Mouse (Mus musculus) heart, embryonic 14.5 days (tissue): ENCODE results near the gene Ubald1. TPM values are rescaled to one million over a fixed set of nuclear protein-coding genes. Genes with fewer than 3 reads are reported as not detected.

Source experiments
- ATAC-seq: fragments of 200-750 bp; cut with Nextera tagmentation; 2 replicates; pipeline ENCODE4 v1.8.0; 2017; ENCODE audit warnings: low read depth, moderate TSS enrichment; ENCODE audit not compliant: insufficient number of reproducible peaks, insufficient read depth, low FRiP score
- H3K27ac ChIP-seq, 2 experiments: fragments of 200-500 bp in 1 of 2; fragments of 300-500 bp in 1 of 2; sonication (generic) in 1 of 2; replicated peaks in 1 of 2; 2 replicates each; pipeline ENCODE4 v1.5.1; 2012 to 2014; ENCODE audit warnings: low read depth in 2 of 2, low read length in 2 of 2, control low read depth in 1 of 2, mild to moderate bottlenecking in 1 of 2, mixed read lengths in 1 of 2; ENCODE audit not compliant: control insufficient read depth in 1 of 2, insufficient read depth in 1 of 2
- H3K27me3 ChIP-seq: fragments of 300-500 bp; sonication (generic); 2 replicates; pipeline ENCODE4 v1.6.1; 2014; ENCODE audit warnings: mild to moderate bottlenecking, low read length, control low read depth; ENCODE audit not compliant: control insufficient read depth, insufficient read depth
- H3K36me3 ChIP-seq: fragments of 300-500 bp; sonication (generic); 2 replicates; pipeline ENCODE4 v1.6.1; 2014; ENCODE audit warnings: mild to moderate bottlenecking, control low read depth, low read length, mixed read lengths; ENCODE audit not compliant: control insufficient read depth, insufficient read depth
- H3K4me1 ChIP-seq, 2 experiments: fragments of 200-500 bp in 1 of 2; fragments of 300-500 bp in 1 of 2; sonication (generic) in 1 of 2; 2 replicates each; pipeline ENCODE4 v1.6.1; 2012 to 2014; ENCODE audit warnings: low read length in 2 of 2, control low read depth in 1 of 2, mixed read lengths in 1 of 2; ENCODE audit not compliant: control insufficient read depth in 2 of 2, insufficient read depth in 2 of 2
- H3K4me2 ChIP-seq: fragments of 300-500 bp; sonication (generic); 2 replicates; pipeline ENCODE4 v1.6.1; 2014; ENCODE audit warnings: mild to moderate bottlenecking, low read length
- H3K4me3 ChIP-seq, 2 experiments: fragments of 200-500 bp in 1 of 2; fragments of 300-500 bp in 1 of 2; sonication (generic) in 1 of 2; 2 replicates each; pipeline ENCODE4 v1.5.1; 2012 to 2014; ENCODE audit warnings: low read length in 2 of 2, mild to moderate bottlenecking in 2 of 2, control low read depth in 1 of 2, low read depth in 1 of 2, moderate library complexity in 1 of 2; ENCODE audit not compliant: control insufficient read depth in 1 of 2, insufficient read depth in 1 of 2
- H3K9ac ChIP-seq: fragments of 300-500 bp; sonication (generic); 2 replicates; pipeline ENCODE4 v1.6.1; 2014; ENCODE audit warnings: mild to moderate bottlenecking, low read length
- H3K9me3 ChIP-seq: fragments of 300-500 bp; sonication (generic); 2 replicates; pipeline ENCODE4 v1.6.1; 2016; ENCODE audit warnings: low read length, control low read depth; ENCODE audit not compliant: control insufficient read depth
- WGBS: fragments of 180-500 bp; shearing (Covaris S2); extraction: QIAGEN DNeasy Blood & Tissue Kit; methylation state at CpG from one replicate; pipeline ENCODE4 v1.1.7; 2014; 5-methylcytosine and 5-hydroxymethylcytosine counted together
- polyA plus RNA-seq: library from polyadenylated mRNA; unstranded; fragments of >200 nt; fragmentation: Nextera tagmentation; extraction: Ambion mirVana; gene quantifications from 2 replicates; pipeline ENCODE4 v1.2.1, GENCODE M21; 2014

Gene Ubald1
- 24.2 and 25.3 TPM in 2 replicates for polyA plus RNA-seq

DNA sequence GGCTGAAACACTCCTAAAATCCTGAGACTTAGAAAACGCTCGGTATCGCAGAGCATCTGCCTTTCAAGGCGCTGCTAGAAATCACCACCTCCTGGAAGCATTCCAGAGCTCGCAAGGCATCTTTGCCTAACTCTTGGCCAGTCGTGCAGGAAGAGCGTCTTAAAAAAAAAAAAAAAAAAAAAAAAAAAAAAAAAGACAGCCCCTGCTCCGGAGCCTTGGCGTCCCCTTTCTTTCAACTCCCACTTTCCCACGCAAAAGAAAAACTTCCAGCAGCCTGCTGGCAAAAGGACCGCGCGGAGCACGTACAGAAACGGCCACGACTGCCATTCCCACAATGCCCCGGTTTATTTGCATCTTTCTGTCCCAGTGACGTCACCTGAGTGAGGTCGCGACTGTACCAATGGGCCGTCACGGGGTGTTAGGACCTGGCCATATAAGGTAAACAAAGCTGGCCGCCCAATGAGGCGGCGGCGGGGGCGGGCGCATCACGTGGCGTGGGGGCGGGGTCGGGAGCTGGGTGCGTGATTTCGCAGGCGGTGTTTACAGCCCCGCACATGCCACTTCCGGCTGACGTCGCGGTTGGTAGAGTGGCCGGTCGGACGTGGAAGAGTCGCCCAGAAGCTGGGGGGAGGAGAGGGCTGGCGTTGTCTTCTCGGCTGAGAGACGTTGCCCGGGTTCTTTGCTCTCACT, at the start of gene Ubald1:
Ubald1 (minus strand) TSS at position 180 of the 690 bp plus-strand sequence.
- Histone ChIP-seq H3K27me3 (no peaks in the 10 kb centered on the region), H3K9ac (peak within 1 kb of the TSS; percentile 96), H3K4me3 (peak within 1 kb of the TSS; percentile 91 to 97), H3K9me3 (no peaks in the 10 kb centered on the region), H3K27ac (peak within 1 kb of the TSS; percentile 99 to 100), H3K36me3 (peaks cover 7% of the 10 kb centered on the region), H3K4me1 (peaks cover 17 to 41% of the 10 kb centered on the region in 2 experiments), H3K4me2 (peak within 1 kb of the TSS; percentile 92)
- under 1% methylated on average over 48 of the region's 48 CpGs for WGBS
- peak; percentile 88 for ATAC-seq

DNA sequence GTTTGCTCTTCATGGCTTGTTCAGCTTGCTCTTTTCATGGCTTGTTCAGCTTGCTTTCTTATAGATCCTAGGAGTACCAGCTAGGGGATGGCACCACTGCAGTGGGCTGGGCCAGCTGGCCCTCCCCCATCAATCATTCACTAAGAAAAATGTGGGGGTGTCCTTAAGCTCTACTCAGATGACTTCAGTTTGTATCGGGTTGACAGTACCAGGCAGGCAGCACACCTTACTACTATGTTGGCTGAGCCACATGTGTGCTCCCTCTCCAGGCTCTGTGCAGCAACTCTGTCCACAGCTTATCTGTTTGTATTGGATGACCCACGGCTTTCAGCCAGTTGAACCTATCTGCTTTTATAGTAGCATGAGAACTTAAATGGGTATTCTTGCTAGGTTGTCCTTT, 48.4 kb upstream of the Ubald1 start:
- Histone ChIP-seq H3K27me3 (no peaks in the 10 kb centered on the region), H3K4me3 (no peak overlapping the region), H3K4me1 (0 out of 4 replicates have a peak, but pooled peaks cover 0 to 6% of the 10 kb centered on the region in 2 experiments), H3K36me3 (peaks cover 100% of the 10 kb centered on the region), H3K9me3 (no peaks in the 10 kb centered on the region), H3K9ac (no peak overlapping the region), H3K4me2 (no peak overlapping the region), H3K27ac (no peak overlapping the region)
- WGBS = 79% methylated on average over 2 of the region's 2 CpGs
- no peak for ATAC-seq

DNA sequence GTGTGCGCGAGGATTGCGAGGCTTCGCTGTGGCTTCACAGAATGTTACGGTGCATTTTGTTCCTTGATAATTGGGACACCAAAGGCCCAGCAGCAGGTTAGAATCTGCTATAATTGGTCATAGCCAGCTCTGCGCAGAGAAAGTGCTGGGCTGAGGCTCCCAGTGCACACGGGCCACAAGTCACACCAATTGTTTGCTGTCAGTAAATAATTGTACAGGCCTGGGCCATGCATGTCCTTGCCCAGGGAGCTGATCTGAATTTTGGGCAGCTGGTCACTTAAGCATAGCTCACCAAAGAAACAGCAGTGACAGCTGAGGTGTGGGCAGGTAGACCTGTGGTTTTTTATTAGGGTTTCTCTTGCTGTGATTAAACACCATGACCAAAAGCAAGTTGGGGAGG, 47.9 kb upstream of the Ubald1 start:
- Histone ChIP-seq H3K4me2 (no peak overlapping the region), H3K27me3 (no peaks in the 10 kb centered on the region), H3K9me3 (no peaks in the 10 kb centered on the region), H3K36me3 (peaks cover 100% of the 10 kb centered on the region), H3K27ac (no peak overlapping the region), H3K4me1 (0 out of 4 replicates have a peak, but pooled peaks cover 0 to 6% of the 10 kb centered on the region in 2 experiments), H3K4me3 (no peak overlapping the region), H3K9ac (no peak overlapping the region)
- no peak for ATAC-seq
- WGBS = 92% methylated on average over 7 of the region's 7 CpGs

DNA sequence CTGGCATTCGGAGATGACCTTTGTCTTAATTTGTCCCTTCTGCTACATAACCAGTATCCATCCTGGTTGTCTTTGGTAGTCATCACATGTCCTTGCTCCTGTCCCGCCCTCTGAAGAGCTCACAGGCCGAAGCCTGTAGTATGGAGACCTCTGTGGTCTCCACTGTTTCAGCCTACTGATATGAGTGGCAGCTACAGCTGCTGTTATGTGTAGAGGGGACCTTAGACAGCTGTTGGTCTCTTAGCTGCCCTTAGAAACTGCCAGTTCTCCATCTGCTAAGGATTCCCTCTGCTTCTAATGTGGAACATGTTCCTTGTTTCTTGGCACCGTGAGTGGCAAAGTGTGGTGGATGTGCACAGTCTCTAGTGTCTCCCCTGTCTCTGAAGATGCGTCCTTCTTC, 43.9 kb upstream of the Ubald1 start:
- WGBS = 93% methylated on average over 5 of the region's 5 CpGs
- no peaks in the 10 kb centered on the region for H3K9me3 ChIP-seq
- H3K4me3 ChIP-seq = no peak overlapping the region
- H3K4me1 ChIP-seq = peaks cover 0 to 2% of the 10 kb centered on the region in 2 experiments; a peak in 1 of 4 replicates
- peaks cover 99% of the 10 kb centered on the region for H3K36me3 ChIP-seq
- no peak overlapping the region for H3K9ac ChIP-seq
- H3K27ac ChIP-seq = no peak overlapping the region
- H3K4me2 ChIP-seq = no peak overlapping the region
- no peaks in the 10 kb centered on the region for H3K27me3 ChIP-seq
- ATAC-seq = no peak

DNA sequence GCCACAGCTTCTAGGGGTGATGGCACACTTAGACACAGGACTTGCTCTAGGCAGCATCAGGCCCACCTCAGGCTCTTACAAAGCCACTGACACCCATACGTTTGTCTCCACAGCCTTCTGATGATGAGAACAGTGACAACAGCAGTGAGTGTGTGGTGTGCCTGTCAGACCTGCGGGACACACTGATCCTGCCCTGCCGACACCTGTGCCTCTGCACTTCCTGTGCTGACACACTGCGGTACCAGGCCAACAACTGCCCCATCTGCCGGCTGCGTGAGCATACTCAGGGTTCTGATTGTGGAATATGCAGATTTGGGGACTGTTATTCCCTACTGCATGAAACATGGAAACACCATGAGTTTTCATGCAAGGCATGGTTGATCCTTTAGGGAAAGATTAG, 42.4 kb upstream of the Ubald1 start:
- ATAC-seq = no peak
- H3K4me3 ChIP-seq = no peak overlapping the region
- H3K4me1 ChIP-seq = peaks cover 0 to 2% of the 10 kb centered on the region in 2 experiments; a peak in 1 of 4 replicates
- 85% methylated on average over 6 of the region's 6 CpGs for WGBS
- no peak overlapping the region for H3K27ac ChIP-seq
- H3K9me3 ChIP-seq = no peaks in the 10 kb centered on the region
- peaks cover 99% of the 10 kb centered on the region for H3K36me3 ChIP-seq
- H3K27me3 ChIP-seq = no peaks in the 10 kb centered on the region
- no peak overlapping the region for H3K9ac ChIP-seq
- no peak overlapping the region for H3K4me2 ChIP-seq

DNA sequence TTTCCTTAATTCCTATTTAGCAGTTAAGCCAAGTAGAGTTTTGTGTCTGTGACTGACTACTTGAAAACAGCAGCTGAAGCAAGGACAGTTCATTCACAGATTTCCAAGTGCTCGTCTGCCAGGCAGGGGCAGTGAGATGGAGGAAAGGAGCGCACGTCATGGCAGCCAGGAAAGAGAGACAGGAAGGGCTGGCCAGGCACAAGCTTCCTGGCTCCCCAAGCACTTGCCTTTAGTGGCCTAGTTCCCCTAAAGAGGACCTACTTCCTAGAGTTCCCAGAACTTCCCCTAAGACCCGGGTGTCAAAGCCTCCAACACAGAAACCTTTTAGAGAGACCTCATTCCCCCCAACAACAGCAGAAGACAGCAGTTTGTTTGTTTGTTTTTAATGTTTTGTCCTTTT, 40.4 kb upstream of the Ubald1 start:
- H3K9me3 ChIP-seq = no peaks in the 10 kb centered on the region
- no peaks in the 10 kb centered on the region for H3K27me3 ChIP-seq
- peaks cover 2 to 5% of the 10 kb centered on the region in 2 experiments; a peak in 2 of 4 replicates for H3K4me1 ChIP-seq
- no peak for ATAC-seq
- no peak overlapping the region for H3K9ac ChIP-seq
- H3K4me2 ChIP-seq = no peak overlapping the region
- WGBS = 64% methylated on average over 4 of the region's 4 CpGs
- H3K4me3 ChIP-seq = no peak overlapping the region
- H3K36me3 ChIP-seq = peaks cover 98% of the 10 kb centered on the region
- H3K27ac ChIP-seq = peak overlapping the region; percentile 46

DNA sequence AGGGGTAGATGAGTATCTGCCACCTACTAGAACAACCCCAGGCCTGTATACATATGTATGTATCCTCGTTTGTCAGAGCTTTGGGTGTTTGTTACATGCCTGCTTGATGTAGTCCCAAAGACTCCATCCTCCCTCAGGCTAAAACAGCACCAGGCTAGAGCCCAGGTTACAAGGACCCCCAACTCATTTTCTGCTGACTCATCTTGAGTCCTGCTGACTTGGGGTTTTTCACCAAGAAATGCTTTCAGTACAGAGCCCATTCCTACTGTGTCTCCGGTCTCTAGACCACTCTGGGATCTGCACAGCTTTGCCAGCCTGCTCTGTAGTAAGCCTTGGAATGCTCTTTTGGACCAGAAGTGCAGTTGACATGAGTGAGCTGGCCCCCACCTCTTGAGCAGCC, 36.5 kb upstream of the Ubald1 start:
- H3K4me1 ChIP-seq = peaks cover 8 to 21% of the 10 kb centered on the region in 2 experiments
- H3K4me2 ChIP-seq = no peak overlapping the region
- H3K9ac ChIP-seq = no peak overlapping the region
- no peak for ATAC-seq
- H3K36me3 ChIP-seq = peaks cover 96% of the 10 kb centered on the region
- H3K4me3 ChIP-seq = no peak overlapping the region
- H3K27me3 ChIP-seq = no peaks in the 10 kb centered on the region
- H3K27ac ChIP-seq = no peak overlapping the region
- no peaks in the 10 kb centered on the region for H3K9me3 ChIP-seq
- 91% methylated on average over 2 of the region's 2 CpGs for WGBS

DNA sequence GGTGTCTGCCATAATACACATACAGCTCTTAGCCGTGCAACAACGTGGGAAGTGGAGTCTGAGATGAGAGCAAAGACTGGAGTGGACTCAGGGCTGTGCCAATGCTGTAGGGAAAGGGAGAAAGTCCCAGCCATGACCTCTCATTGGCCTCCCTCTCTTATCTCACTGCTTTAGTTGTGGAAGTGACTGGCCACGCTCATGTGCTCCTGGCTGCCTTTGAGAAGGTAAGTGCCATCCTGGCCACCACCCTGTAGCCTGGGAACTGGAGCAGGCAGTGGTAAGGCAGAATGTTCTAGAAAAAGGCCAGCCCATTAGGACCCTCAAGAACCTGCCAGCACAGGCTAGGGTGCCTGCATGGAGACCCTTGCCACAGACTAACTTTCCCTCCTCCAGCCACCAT, 35.8 kb upstream of the Ubald1 start:
- Histone ChIP-seq H3K9ac (no peak overlapping the region), H3K27ac (no peak overlapping the region), H3K9me3 (no peaks in the 10 kb centered on the region), H3K27me3 (no peaks in the 10 kb centered on the region), H3K4me2 (no peak overlapping the region), H3K4me1 (peaks cover 7 to 21% of the 10 kb centered on the region in 2 experiments), H3K4me3 (no peak overlapping the region), H3K36me3 (peaks cover 97% of the 10 kb centered on the region)
- ATAC-seq = no peak
- WGBS = 39% methylated on average over 3 of the region's 3 CpGs
